8 mouse cellular contexts compared by ENCODE assay signal in the genomic region with DNA sequence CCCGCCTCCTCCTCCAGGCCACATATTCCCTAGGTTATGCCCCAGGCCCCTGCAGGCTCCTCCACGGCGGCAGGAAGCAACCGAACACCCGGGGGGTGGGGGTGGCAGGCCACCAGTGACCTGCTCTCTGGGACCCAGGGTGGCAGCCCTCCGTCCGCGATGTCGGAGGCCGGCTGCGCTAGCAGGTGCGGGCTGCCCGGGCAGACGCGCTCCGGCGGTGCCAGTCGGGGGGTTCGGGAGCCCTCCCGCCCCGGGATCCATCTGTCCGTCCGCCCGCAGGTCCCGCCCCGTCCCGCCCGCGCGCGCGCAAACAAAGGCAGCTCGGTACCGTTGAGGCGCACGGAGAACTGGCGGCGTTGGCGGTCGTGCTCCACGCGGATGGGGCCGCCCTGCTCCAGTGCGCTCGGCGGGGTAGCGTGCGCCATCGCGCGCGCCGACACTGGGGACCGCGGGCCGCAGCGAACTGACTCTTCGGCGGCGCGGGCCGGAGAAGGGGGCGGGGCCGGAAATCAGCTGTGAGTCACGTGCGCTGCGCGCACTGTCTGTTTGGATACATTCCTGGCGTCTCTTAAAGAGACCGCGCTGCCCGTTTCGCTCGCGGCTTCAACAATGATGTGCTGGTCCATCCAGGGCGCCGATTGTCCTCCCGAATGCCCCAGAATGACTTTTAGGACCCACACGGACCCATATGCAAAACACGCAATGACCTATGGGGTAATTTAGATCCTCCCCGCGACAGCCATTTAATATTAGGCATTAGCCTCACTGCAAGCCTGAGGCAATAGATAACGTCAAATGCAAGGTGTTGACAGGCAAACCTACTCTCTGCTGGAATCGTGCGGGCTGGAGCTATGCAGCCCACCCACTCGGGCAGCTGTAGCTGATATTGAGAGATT. TPM values are rescaled to one million over a fixed set of nuclear protein-coding genes. Genes with fewer than 3 reads are reported as not detected.
DNase-seq lines count a peak whose midpoint lies in the region; ATAC-seq lines count a peak whose summit lies in the region.

No protein-coding gene starts in this region.

- ATAC-seq in hindbrain, embryonic 16.5 days = peak; percentile 97

- no peaks in the 10 kb centered on the region for H3K36me3 ChIP-seq in hindbrain, embryonic 16.5 days (ENCODE audit: control insufficient read depth, insufficient read depth, low read length)

- no peaks in the 10 kb centered on the region for H3K27me3 ChIP-seq in hindbrain, embryonic 16.5 days (replicated peaks; ENCODE audit: control insufficient read depth, insufficient read depth, low read length)

- no peaks in the 10 kb centered on the region for H3K9me3 ChIP-seq in hindbrain, embryonic 16.5 days (ENCODE audit: control insufficient read depth, low read length)

- H3K27ac ChIP-seq in hindbrain, embryonic 16.5 days (ENCODE audit: low read depth, low read length) = peak overlapping the region; percentile 86

- WGBS in hindbrain, embryonic 16.5 days = under 1% methylated on average over 82 of the region's 86 CpGs

- peak; percentile 86 for DNase-seq in WW6 (ENCODE audit: low read depth, low spot score)
- DNase-seq in cerebellum, postnatal 36 days = peak; percentile 94 to 95
- DNase-seq in gastrocnemius, adult 18-20 months (ENCODE audit: low spot score) = peak; percentile 90
- DNase-seq in left cerebral cortex, adult 18-20 months (ENCODE audit: low spot score in 2 of 2) = peak; percentile 90 to 91
- DNase-seq in lung, postnatal 4 days = peak; percentile 94
- peak; percentile 95 for DNase-seq in retina, postnatal 1 day
- DNase-seq in thymus, postnatal 4 days = peak; percentile 94

- peaks cover 14% of the 10 kb centered on the region for H3K4me1 ChIP-seq in hindbrain, embryonic 16.5 days (ENCODE audit: control insufficient read depth, insufficient read depth, low read depth, low read length)

- peak overlapping the region; percentile 87 for H3K9ac ChIP-seq in hindbrain, embryonic 16.5 days (ENCODE audit: low read depth, low read length)

- H3K4me2 ChIP-seq in hindbrain, embryonic 16.5 days (ENCODE audit: low read length) = peak overlapping the region; percentile 88

- H3K4me3 ChIP-seq in hindbrain, embryonic 16.5 days (ENCODE audit: low read length) = peak overlapping the region; percentile 88

RNA-seq across cellular contexts. Expression of a gene that starts 1.0 kb away (rescaled TPM):
- 10 to 100 TPM in 1 of 2 experiments, 1 to 10 TPM in 1; 8.2 to 10.3 TPM for total RNA-seq in gastrocnemius, adult 18-20 months (2021)
- polyA plus RNA-seq in hindbrain, embryonic 16.5 days (2015; fragmentation: Nextera tagmentation; extraction: Ambion mirVana) = 24.5 and 28.0 TPM in 2 replicates
- 10 to 100 TPM; 11.4 to 12.3 TPM for total RNA-seq in left cerebral cortex, adult 18-20 months (2021)

RNA-seq across cellular contexts. Expression of a gene that starts 18.3 kb away (rescaled TPM):
- total RNA-seq in gastrocnemius, adult 18-20 months (2021) = 100 to 1,000 TPM; 105 to 173 TPM
- 30.1 and 33.6 TPM in 2 replicates for polyA plus RNA-seq in hindbrain, embryonic 16.5 days (2015; fragmentation: Nextera tagmentation; extraction: Ambion mirVana)
- 10 to 100 TPM; 20.5 to 21.4 TPM for total RNA-seq in left cerebral cortex, adult 18-20 months (2021)

RNA-seq across cellular contexts. Expression of a gene that starts 34.5 kb away (rescaled TPM):
- total RNA-seq in gastrocnemius, adult 18-20 months (2021) = 10 to 100 TPM; 41.0 to 42.9 TPM
- polyA plus RNA-seq in hindbrain, embryonic 16.5 days (2015; fragmentation: Nextera tagmentation; extraction: Ambion mirVana) = 58.9 and 62.1 TPM in 2 replicates
- 10 to 100 TPM; 28.1 to 29.7 TPM for total RNA-seq in left cerebral cortex, adult 18-20 months (2021)

Comparison
In these comparisons a context has a peak if more than half of its experiments do, and no peak if none do; other contexts are left out.
1. Peak in every context shown above with its lines: DNase-seq, ATAC-seq, H3K4me3 ChIP-seq and H3K27ac ChIP-seq.
2. RNA of a gene that starts 18.3 kb away (total RNA-seq): 105 to 173 TPM in gastrocnemius, adult 18-20 months; 20.5 to 21.4 TPM in left cerebral cortex, adult 18-20 months; every median in the first group is over 4 times any median in the second.